Mouse (Mus musculus) midbrain, embryonic 14.5 days (tissue): ENCODE measurements around the gene Polm. TPM values are rescaled to one million over a fixed set of nuclear protein-coding genes. Genes with fewer than 3 reads are reported as not detected.
A peak's percentile ranks its signal among the peaks of the same experiment; 100 is the strongest.

Source experiments
- ATAC-seq: fragments of 200-750 bp; cut with Nextera tagmentation; 2 replicates; pipeline ENCODE4 v1.8.0; 2017; ENCODE audit warnings: moderate number of reproducible peaks, moderate library complexity; ENCODE audit not compliant: low FRiP score, low TSS enrichment
- DNase-seq: peaks from one replicate; pipeline ENCODE4 v3.0.0-alpha.2; 2015
- H3K27ac ChIP-seq: fragments of 300-500 bp; sonication (generic); replicated peaks from 2 replicates; pipeline ENCODE4 v1.5.1; 2014; ENCODE audit warnings: mild to moderate bottlenecking, low read depth, low read length, moderate library complexity
- H3K27me3 ChIP-seq: fragments of 300-500 bp; sonication (generic); 2 replicates; pipeline ENCODE4 v1.6.1; 2014; ENCODE audit warnings: low read length, control low read depth, mixed read lengths; ENCODE audit not compliant: control insufficient read depth, insufficient read depth
- H3K36me3 ChIP-seq: fragments of 300-500 bp; sonication (generic); 2 replicates; pipeline ENCODE4 v1.6.1; 2014; ENCODE audit warnings: low read length, control low read depth; ENCODE audit not compliant: control insufficient read depth, insufficient read depth
- H3K4me1 ChIP-seq: fragments of 300-500 bp; sonication (generic); 2 replicates; pipeline ENCODE4 v1.6.1; 2014; ENCODE audit warnings: mild to moderate bottlenecking, antibody characterized with exemption, low read length, control low read depth; ENCODE audit not compliant: control insufficient read depth, insufficient read depth
- H3K4me2 ChIP-seq: fragments of 300-500 bp; sonication (generic); 2 replicates; pipeline ENCODE4 v1.6.1; 2014; ENCODE audit warnings: mild to moderate bottlenecking, low read length, moderate library complexity
- H3K4me3 ChIP-seq: fragments of 300-500 bp; sonication (generic); replicated peaks from 2 replicates; pipeline ENCODE4 v1.5.1; 2014; ENCODE audit warnings: low read depth, low read length
- H3K9ac ChIP-seq: fragments of 300-500 bp; sonication (generic); replicated peaks from 2 replicates; pipeline ENCODE4 v1.6.1; 2014; ENCODE audit warnings: mild to moderate bottlenecking, low read length, moderate library complexity
- H3K9me3 ChIP-seq: fragments of 300-500 bp; sonication (generic); 2 replicates; pipeline ENCODE4 v1.6.1; 2016; ENCODE audit warnings: low read length, control low read depth, mixed read lengths; ENCODE audit not compliant: control insufficient read depth
- WGBS: fragments of 180-500 bp; shearing (Covaris S2); extraction: QIAGEN DNeasy Blood & Tissue Kit; methylation state at CpG from one replicate; pipeline ENCODE4 v1.1.7; 2014; 5-methylcytosine and 5-hydroxymethylcytosine counted together
- polyA plus RNA-seq: library from polyadenylated mRNA; unstranded; fragments of >200 nt; fragmentation: Nextera tagmentation; extraction: Ambion mirVana; gene quantifications from 2 replicates; pipeline ENCODE4 v1.2.1, GENCODE M21; 2014

Polm gene
- polyA plus RNA-seq, 1 experiment from 2014 or later, result 5.2 TPM

DNA sequence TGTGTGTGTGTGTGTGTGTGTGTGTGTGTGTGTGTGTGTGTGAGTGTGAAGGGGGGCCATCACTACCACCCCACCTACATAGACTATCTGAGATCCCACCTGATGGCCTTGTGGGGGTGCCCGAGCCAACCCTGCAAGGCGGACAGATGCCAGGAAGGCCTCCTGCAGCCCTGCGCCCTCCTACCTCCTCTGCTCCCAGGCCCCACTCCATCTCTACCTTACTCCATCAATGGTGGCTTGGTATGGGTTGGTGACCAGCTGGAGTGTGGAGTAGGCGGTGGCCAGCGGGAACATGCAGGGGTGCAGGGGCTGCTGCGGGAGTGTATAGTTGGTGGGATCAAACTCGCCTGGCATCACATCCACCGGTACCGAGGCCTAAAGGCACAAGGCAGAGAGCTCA is 35.4 kb upstream of the Polm start:
- H3K27ac ChIP-seq, result no peak overlapping the region
- DNase-seq, result no peak
- ATAC-seq, result no peak
- H3K27me3 ChIP-seq, result no peaks in the 10 kb centered on the region
- H3K4me1 ChIP-seq, result peaks cover 6% of the 10 kb centered on the region
- no peaks in the 10 kb centered on the region for H3K9me3 ChIP-seq
- 95% methylated on average over 9 of the region's 9 CpGs for WGBS
- no peak overlapping the region for H3K9ac ChIP-seq
- H3K4me3 ChIP-seq, result no peak overlapping the region
- H3K4me2 ChIP-seq, result no peak overlapping the region
- peaks cover 48% of the 10 kb centered on the region for H3K36me3 ChIP-seq

DNA sequence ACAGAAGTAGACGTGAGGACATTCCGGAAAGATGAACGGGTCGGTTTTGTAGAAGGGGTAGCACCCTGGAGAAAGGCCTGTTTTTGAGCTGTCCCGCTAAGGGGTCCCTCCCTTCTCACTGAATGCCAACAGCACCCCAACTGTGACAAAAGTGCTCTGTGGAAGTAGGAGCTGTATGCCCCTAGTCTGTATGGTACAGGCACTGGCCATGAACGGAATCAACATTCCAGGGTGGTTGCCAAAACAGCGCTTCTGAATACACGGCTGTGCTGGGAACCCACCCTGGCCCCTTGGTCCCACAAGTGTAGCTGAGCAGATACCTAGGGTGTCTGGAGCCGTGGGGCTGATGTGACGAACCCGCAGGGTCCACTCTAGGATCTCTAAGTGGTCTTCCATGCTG is 34.9 kb upstream of the Polm start:
- Histone ChIP-seq H3K27me3 (no peaks in the 10 kb centered on the region), H3K36me3 (peaks cover 48% of the 10 kb centered on the region), H3K9ac (no peak overlapping the region), H3K9me3 (no peaks in the 10 kb centered on the region), H3K4me2 (no peak overlapping the region), H3K4me3 (no peak overlapping the region), H3K4me1 (peaks cover 6% of the 10 kb centered on the region), H3K27ac (no peak overlapping the region)
- DNase-seq, result no peak
- ATAC-seq, result no peak
- 94% methylated on average over 11 of the region's 11 CpGs for WGBS

DNA sequence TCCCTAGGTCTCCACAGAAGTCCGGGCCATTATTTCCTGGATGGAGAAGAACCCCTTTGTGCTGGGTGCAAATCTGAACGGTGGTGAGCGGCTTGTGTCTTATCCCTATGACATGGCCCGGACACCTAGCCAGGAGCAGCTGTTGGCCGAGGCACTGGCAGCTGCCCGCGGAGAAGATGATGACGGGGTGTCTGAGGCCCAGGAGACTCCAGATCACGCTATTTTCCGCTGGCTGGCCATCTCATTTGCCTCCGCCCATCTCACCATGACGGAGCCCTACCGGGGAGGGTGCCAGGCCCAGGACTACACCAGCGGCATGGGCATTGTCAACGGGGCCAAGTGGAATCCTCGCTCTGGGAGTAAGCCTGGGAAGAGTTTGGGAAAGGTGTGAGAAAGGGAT is 32.3 kb upstream of the Polm start:
- H3K36me3 ChIP-seq, result peaks cover 44% of the 10 kb centered on the region
- no peak overlapping the region for H3K9ac ChIP-seq
- no peak overlapping the region for H3K27ac ChIP-seq
- no peaks in the 10 kb centered on the region for H3K9me3 ChIP-seq
- no peak for ATAC-seq
- DNase-seq, result no peak
- 89% methylated on average over 16 of the region's 16 CpGs for WGBS
- H3K4me3 ChIP-seq, result no peak overlapping the region
- H3K27me3 ChIP-seq, result no peaks in the 10 kb centered on the region
- H3K4me1 ChIP-seq, result no peaks in the 10 kb centered on the region
- H3K4me2 ChIP-seq, result no peak overlapping the region

DNA sequence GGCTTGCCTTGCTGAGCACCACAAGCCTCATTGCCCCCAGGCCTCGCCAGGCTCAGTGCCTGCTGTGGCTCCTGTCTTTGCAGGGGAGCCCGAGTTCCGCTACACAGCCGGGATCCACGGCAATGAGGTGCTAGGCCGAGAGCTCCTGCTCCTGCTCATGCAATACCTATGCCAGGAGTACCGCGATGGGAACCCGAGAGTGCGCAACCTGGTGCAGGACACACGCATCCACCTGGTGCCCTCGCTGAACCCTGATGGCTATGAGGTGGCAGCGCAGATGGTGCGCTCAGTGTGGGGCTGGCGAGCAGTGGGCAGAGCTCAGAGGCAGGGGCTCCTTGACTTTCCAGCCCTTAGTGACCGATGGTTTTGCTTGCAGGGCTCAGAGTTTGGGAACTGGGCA is 31.5 kb upstream of the Polm start:
- H3K9me3 ChIP-seq, result no peaks in the 10 kb centered on the region
- no peak overlapping the region for H3K27ac ChIP-seq
- H3K4me1 ChIP-seq, result no peaks in the 10 kb centered on the region
- peaks cover 37% of the 10 kb centered on the region for H3K36me3 ChIP-seq
- H3K27me3 ChIP-seq, result no peaks in the 10 kb centered on the region
- no peak for DNase-seq
- no peak overlapping the region for H3K9ac ChIP-seq
- WGBS, result 89% methylated on average over 16 of the region's 16 CpGs
- ATAC-seq, result no peak
- H3K4me3 ChIP-seq, result no peak overlapping the region
- no peak overlapping the region for H3K4me2 ChIP-seq

DNA sequence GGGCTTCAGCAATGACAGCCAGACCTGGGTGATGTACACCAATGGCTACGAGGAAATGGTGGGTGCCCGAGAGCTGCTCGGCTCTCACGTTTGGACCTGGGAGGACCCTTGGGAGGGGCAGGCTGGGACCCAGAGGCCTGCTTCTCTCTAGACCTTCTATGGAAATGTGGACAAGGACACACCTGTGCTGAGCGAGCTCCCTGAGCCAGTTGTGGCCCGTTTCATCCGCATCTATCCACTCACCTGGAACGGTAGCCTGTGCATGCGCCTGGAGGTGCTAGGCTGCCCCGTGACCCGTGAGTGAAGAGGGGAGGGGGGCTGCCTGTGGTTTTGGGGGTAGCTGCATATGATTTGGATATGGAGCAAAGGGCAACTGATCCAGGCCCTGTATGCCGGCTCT is 30.5 kb upstream of the Polm start:
- no peak overlapping the region for H3K27ac ChIP-seq
- no peak overlapping the region for H3K4me2 ChIP-seq
- no peaks in the 10 kb centered on the region for H3K9me3 ChIP-seq
- ATAC-seq (no peak), DNase-seq (no peak)
- H3K27me3 ChIP-seq, result no peaks in the 10 kb centered on the region
- peaks cover 27% of the 10 kb centered on the region for H3K36me3 ChIP-seq
- no peaks in the 10 kb centered on the region for H3K4me1 ChIP-seq
- no peak overlapping the region for H3K4me3 ChIP-seq
- WGBS, result 92% methylated on average over 12 of the region's 12 CpGs
- no peak overlapping the region for H3K9ac ChIP-seq

DNA sequence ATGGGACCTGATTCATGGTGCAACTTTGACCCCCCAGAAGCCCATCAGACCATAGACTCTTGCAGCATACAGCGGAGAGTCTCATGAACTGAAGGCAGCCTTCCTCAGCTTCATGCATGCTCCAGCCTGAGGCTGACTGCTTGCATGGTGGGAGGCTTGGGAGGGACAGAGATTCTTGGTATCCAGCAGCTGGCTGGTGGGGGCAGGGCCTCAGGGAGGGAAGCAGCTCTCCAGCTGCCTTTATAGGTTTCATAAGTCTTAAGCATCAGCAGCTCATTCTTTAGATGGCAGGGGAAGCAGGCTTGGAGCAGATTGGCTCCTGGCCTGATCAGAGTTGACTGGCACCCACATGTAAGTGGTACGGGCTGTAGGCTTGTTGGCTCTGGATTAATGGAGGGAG is 29.4 kb upstream of the Polm start:
- peaks cover 10% of the 10 kb centered on the region; the same call in 1 of the 2 replicates for H3K27me3 ChIP-seq
- H3K4me1 ChIP-seq, result no peaks in the 10 kb centered on the region; the same call in 1 of the 2 replicates
- no peak overlapping the region for H3K9ac ChIP-seq
- no peak overlapping the region for H3K27ac ChIP-seq
- no peaks in the 10 kb centered on the region for H3K9me3 ChIP-seq
- peaks cover 15% of the 10 kb centered on the region; the same call in 1 of the 2 replicates for H3K36me3 ChIP-seq
- no peak overlapping the region for H3K4me3 ChIP-seq
- H3K4me2 ChIP-seq, result no peak overlapping the region
- DNase-seq, result no peak
- ATAC-seq, result no peak
- 88% methylated on average over 2 of the region's 2 CpGs for WGBS

DNA sequence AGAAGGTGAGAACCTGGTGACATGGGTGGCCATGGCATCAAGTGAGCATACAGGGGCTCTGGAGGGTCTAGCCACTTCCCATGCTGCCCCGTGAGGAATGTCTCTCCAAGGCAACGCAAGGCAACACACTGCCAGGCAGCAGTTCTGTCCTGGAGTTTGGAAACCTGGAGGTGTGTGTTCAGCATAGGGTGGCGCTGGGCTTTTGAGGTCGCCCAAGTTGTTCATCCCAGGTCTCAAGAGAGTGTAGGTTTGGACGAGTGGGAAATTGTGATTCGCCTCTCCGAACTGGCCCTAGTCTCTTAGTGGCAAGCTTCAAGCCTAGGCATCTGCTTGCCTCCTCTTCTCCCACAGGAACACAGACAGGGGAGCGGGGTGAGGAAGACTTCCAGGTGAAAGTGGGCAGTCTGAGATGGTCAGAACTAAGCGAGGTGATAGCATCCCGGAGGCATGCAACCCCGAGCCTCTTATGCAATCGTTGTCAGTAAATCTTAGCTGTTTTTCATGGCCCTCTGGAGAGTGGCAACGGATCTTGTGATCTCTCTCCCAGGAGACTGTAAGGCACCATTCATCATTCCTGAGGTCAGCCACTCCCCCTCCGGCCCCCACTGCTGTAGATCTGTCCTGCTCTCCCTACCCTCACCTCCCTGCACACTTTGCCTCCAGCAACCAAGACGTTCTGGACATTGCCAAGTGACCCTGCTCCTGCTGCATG is 24.7 kb upstream of the Polm start:
- Histone ChIP-seq H3K4me1 (peaks cover 4% of the 10 kb centered on the region; the same call in 1 of the 2 replicates), H3K27ac (no peak overlapping the region), H3K36me3 (no peaks in the 10 kb centered on the region), H3K9me3 (no peaks in the 10 kb centered on the region), H3K27me3 (peaks cover 23% of the 10 kb centered on the region; the same call in 1 of the 2 replicates), H3K9ac (no peak overlapping the region; the same call in 1 of the 2 replicates), H3K4me2 (no peak overlapping the region; the same call in 1 of the 2 replicates), H3K4me3 (peak overlapping the region; percentile 29; the same call in 1 of the 2 replicates)
- ATAC-seq (no peak), DNase-seq (no peak)
- 29% methylated on average over 15 of the region's 15 CpGs for WGBS

DNA sequence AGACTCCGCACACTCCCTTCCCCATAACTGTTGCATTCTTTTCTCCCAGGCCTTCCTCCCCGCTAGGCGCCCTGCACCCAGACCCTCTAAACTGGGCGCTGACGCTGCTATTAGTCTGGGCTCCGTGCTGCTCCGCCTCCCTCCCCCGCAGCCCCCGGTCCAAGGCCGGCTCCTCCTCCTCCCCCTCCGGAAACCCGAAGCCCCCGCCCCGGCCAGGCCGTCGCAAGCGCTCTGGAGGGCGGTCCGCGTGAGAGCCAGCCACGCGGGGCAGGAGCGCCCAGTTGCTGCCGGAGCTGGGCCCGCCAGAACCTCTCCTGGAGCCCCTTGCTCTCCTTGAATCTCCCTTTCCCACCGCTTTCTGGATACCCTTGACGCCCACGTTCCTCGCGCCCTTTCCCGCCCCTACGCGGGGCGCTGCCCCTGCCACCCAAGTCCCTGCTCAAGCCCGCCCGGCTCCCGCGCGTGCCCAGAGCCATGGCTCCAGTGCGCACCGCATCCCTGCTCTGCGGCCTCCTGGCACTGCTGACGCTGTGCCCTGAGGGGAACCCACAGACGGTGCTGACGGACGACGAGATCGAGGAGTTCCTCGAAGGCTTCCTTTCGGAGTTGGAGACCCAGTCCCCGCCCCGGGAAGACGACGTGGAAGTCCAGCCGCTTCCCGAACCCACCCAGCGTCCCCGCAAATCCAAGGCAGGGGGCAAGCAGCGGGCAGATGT is 24.0 kb upstream of the Polm start, which contains the start of gene Aebp1:
TSS of gene Aebp1 (plus strand) at position 270 of the 716 bp plus-strand sequence.
- WGBS, result 5% methylated on average over 59 of the region's 59 CpGs
- Histone ChIP-seq H3K9ac (no peak within 1 kb of the TSS; the same call in 1 of the 2 replicates), H3K27me3 (peaks cover 23% of the 10 kb centered on the region; the same call in 1 of the 2 replicates), H3K27ac (no peak within 1 kb of the TSS), H3K4me2 (peak within 1 kb of the TSS; percentile 49), H3K9me3 (no peaks in the 10 kb centered on the region), H3K36me3 (no peaks in the 10 kb centered on the region), H3K4me3 (peak within 1 kb of the TSS; percentile 29), H3K4me1 (peaks cover 4% of the 10 kb centered on the region; the same call in 1 of the 2 replicates)
- no peak for ATAC-seq
- DNase-seq, result peak; percentile 33
